Mouse (Mus musculus) CH12.LX (cell line): Measurements from ENCODE around the gene Cpxm1. TPM values are rescaled to one million over a fixed set of nuclear protein-coding genes. Genes with fewer than 3 reads are reported as not detected.

ENCODE experiments used
- DNase-seq: peaks from one replicate; pipeline ENCODE4 v3.0.0-alpha.2; 2013; ENCODE audit errors: extremely low read depth
- H3K27ac ChIP-seq: 2 replicates; pipeline ENCODE4 v1.5.1; 2012; ENCODE audit warnings: low read depth, mild to moderate bottlenecking, control low read depth, moderate library complexity; ENCODE audit not compliant: insufficient read depth
- H3K27me3 ChIP-seq: replicated peaks from 2 replicates; pipeline ENCODE3; 2012; ENCODE audit warnings: inconsistent platforms
- H3K36me3 ChIP-seq, 2 experiments: replicated peaks in 1 of 2; 2 replicates each; pipeline versions ENCODE3 to v1.6.1; 2012; ENCODE audit warnings: inconsistent platforms in 1 of 2, low read length in 1 of 2, mild to moderate bottlenecking in 1 of 2, mixed read lengths in 1 of 2, moderate library complexity in 1 of 2; ENCODE audit not compliant: control insufficient read depth in 1 of 2, insufficient read depth in 1 of 2
- H3K4me1 ChIP-seq, 2 experiments: 2 replicates each; pipeline ENCODE4 v1.6.1; 2012; ENCODE audit warnings: inconsistent platforms in 1 of 2, moderate library complexity in 1 of 2; ENCODE audit not compliant: insufficient read depth in 2 of 2, control insufficient read depth in 1 of 2
- H3K4me2 ChIP-seq: 2 replicates; pipeline ENCODE4 v1.6.1; 2012; ENCODE audit warnings: low read depth, mild to moderate bottlenecking, control low read depth; ENCODE audit not compliant: poor library complexity, insufficient read depth, severe bottlenecking
- H3K4me3 ChIP-seq, 3 experiments: fragments of 150-350 bp in 1 of 3; sonication (generic) in 1 of 3; replicated peaks in 1 of 3; 2 replicates each; pipeline versions ENCODE3 to v1.5.1; 2011 to 2012; ENCODE audit warnings: low read depth in 2 of 3, low read length in 2 of 3, mild to moderate bottlenecking in 2 of 3, moderate library complexity in 2 of 3, control low read depth in 1 of 3, improper control_type of control experiment in 1 of 3, inconsistent platforms in 1 of 3, mixed read lengths in 1 of 3; ENCODE audit not compliant: poor library complexity in 1 of 3
- H3K79me2 ChIP-seq: replicated peaks from 2 replicates; pipeline ENCODE4 v1.6.1; 2012; ENCODE audit warnings: mild to moderate bottlenecking, moderate library complexity; ENCODE audit not compliant: control insufficient read depth, poor library complexity, insufficient read depth, severe bottlenecking; ENCODE audit errors: extremely low read depth
- H3K9ac ChIP-seq: 2 replicates; pipeline ENCODE4 v1.6.1; 2012; ENCODE audit warnings: low read depth, mild to moderate bottlenecking, control low read depth, moderate library complexity; ENCODE audit not compliant: insufficient read depth
- H3K9me3 ChIP-seq: replicated peaks from 2 replicates; pipeline ENCODE3; 2012; ENCODE audit warnings: low read length, inconsistent platforms, mixed read lengths
- CHD1 ChIP-seq: IDR thresholded peaks from 2 replicates; pipeline ENCODE4 v1.6.1; 2012; ENCODE audit warnings: low read depth, low read length, improper control_type of control experiment, inconsistent platforms
- CHD2 ChIP-seq: IDR thresholded peaks from 2 replicates; pipeline ENCODE4 v1.6.1; 2011; ENCODE audit warnings: low read length, improper control_type of control experiment
- CTCF ChIP-seq, 2 experiments: IDR thresholded peaks in 1 of 2; conservative IDR thresholded peaks in 1 of 2; 2 replicates each; pipeline ENCODE4 v1.5.1; 2011 to 2012; ENCODE audit warnings: low read depth in 2 of 2, low read length in 2 of 2, improper control_type of control experiment in 1 of 2, inconsistent platforms in 1 of 2, mild to moderate bottlenecking in 1 of 2, moderate library complexity in 1 of 2
- E2F4 ChIP-seq: IDR thresholded peaks from 2 replicates; pipeline ENCODE4 v1.6.1; 2011; ENCODE audit warnings: low read depth, low read length, improper control_type of control experiment; ENCODE audit not compliant: insufficient replicate concordance
- ETS1 ChIP-seq: conservative IDR thresholded peaks from 2 replicates; pipeline ENCODE4 v1.6.1; 2012; ENCODE audit warnings: low read depth, mild to moderate bottlenecking, inconsistent platforms, low read length, improper control_type of control experiment, moderate library complexity
- GABPA ChIP-seq: IDR thresholded peaks from 2 replicates; pipeline ENCODE4 v1.6.1; 2012; ENCODE audit warnings: low read depth, low read length, improper control_type of control experiment, inconsistent platforms; ENCODE audit not compliant: insufficient replicate concordance
- HCFC1 ChIP-seq: IDR thresholded peaks from 2 replicates; pipeline ENCODE4 v1.6.1; 2012; ENCODE audit warnings: low read depth, mild to moderate bottlenecking, inconsistent platforms, low read length, improper control_type of control experiment
- IRF4 ChIP-seq: IDR thresholded peaks from 2 replicates; pipeline ENCODE4 v1.6.1; 2014; ENCODE audit warnings: low read depth, mild to moderate bottlenecking, inconsistent platforms, low read length, improper control_type of control experiment
- JUN ChIP-seq: IDR thresholded peaks from 2 replicates; pipeline ENCODE4 v1.6.1; 2011; ENCODE audit warnings: low read depth, mild to moderate bottlenecking, low read length, improper control_type of control experiment, moderate library complexity; ENCODE audit not compliant: insufficient read depth
- MAFK ChIP-seq: IDR thresholded peaks from 2 replicates; pipeline ENCODE4 v1.6.1; 2011; ENCODE audit warnings: low read length, improper control_type of control experiment; ENCODE audit not compliant: insufficient replicate concordance
- MAX ChIP-seq: IDR thresholded peaks from 2 replicates; pipeline ENCODE4 v1.6.1; 2011; ENCODE audit warnings: low read length, improper control_type of control experiment
- MYC ChIP-seq: IDR thresholded peaks from 2 replicates; pipeline ENCODE4 v1.6.1; 2011; ENCODE audit warnings: low read depth, mild to moderate bottlenecking, improper control_type of control experiment, low read length
- NELFE ChIP-seq: IDR thresholded peaks from 2 replicates; pipeline ENCODE4 v1.6.1; 2011; ENCODE audit warnings: low read depth, low read length, improper control_type of control experiment
- PAX5 ChIP-seq: IDR thresholded peaks from 2 replicates; pipeline ENCODE4 v1.6.1; 2012; ENCODE audit warnings: low read length, inconsistent platforms, mixed read lengths
- POLR2A ChIP-seq: IDR thresholded peaks from 2 replicates; pipeline ENCODE4 v1.6.1; 2011; ENCODE audit warnings: low read depth, mild to moderate bottlenecking, improper control_type of control experiment, low read length
- RAD21 ChIP-seq: IDR thresholded peaks from 2 replicates; pipeline ENCODE4 v1.6.1; 2011; ENCODE audit warnings: low read depth, mild to moderate bottlenecking, low read length, improper control_type of control experiment, moderate library complexity
- RCOR1 ChIP-seq: conservative IDR thresholded peaks from 2 replicates; pipeline ENCODE4 v1.6.1; 2012; ENCODE audit warnings: low read depth, mild to moderate bottlenecking, inconsistent platforms, low read length, improper control_type of control experiment
- SIN3A ChIP-seq: IDR thresholded peaks from 2 replicates; pipeline ENCODE4 v1.6.1; 2012; ENCODE audit warnings: low read length, improper control_type of control experiment, inconsistent platforms
- TBP ChIP-seq: conservative IDR thresholded peaks from 2 replicates; pipeline ENCODE4 v1.6.1; 2011; ENCODE audit warnings: low read depth, low read length, improper control_type of control experiment
- UBTF ChIP-seq: IDR thresholded peaks from 2 replicates; pipeline ENCODE4 v1.6.1; 2012; ENCODE audit warnings: low read depth, mild to moderate bottlenecking, inconsistent platforms, low read length, improper control_type of control experiment, moderate library complexity
- ZC3H11A ChIP-seq: IDR thresholded peaks from 2 replicates; pipeline ENCODE4 v1.6.1; 2012; ENCODE audit warnings: low read depth, mild to moderate bottlenecking, inconsistent platforms, low read length, improper control_type of control experiment
- ZKSCAN1 ChIP-seq: IDR thresholded peaks from 2 replicates; pipeline ENCODE4 v1.6.1; 2012; ENCODE audit warnings: low read depth, inconsistent platforms, low read length, improper control_type of control experiment, borderline replicate concordance
- dilution Hi-C: fragments of 300-500 bp; cut with MboI; formaldehyde crosslinking; loops from 2 replicates; pipeline ENCODE4 v1.14.3; 2020; ENCODE audit warnings: low sequenced_read_pairs; ENCODE audit not compliant: extremely low pct_unique_long_range_greater_than_20kb, extremely low pct_ligation_motif_present
- in situ Hi-C: fragments of 300-500 bp; cut with MboI; formaldehyde crosslinking; loops from 3 replicates; pipeline ENCODE4 v1.14.3; 2019; ENCODE audit warnings: low sequenced_read_pairs, low pct_ligation_motif_present, low pct_unique_long_range_greater_than_20kb, mixed read lengths
- polyA plus RNA-seq: library from polyadenylated mRNA; unstranded; fragments of >175 nt; gene quantifications from 2 replicates; pipeline ENCODE4 v1.2.1, GENCODE M21; 2012; ENCODE audit warnings: low read depth; ENCODE audit not compliant: insufficient read length
- total RNA-seq, 2 experiments: library from RNA; depleted of rRNA; stranded (reverse); fragments of 300-350 nt in 1 of 2; fragments of >200 nt in 1 of 2; gene quantifications; 2 replicates each; pipeline ENCODE4 v1.2.3; 2012 to 2014

The Cpxm1 gene
- total and polyA plus RNA-seq, 3 experiments, result 0.13 to 0.31 (median 0.20) TPM

GRCm38 (mm10) chr2:130350376-130350775 lies 47.0 kb downstream of the Cpxm1 start:
- no peaks in the 10 kb centered on the region for H3K9me3 ChIP-seq
- in situ Hi-C loops (no loop called here), dilution Hi-C loops (no loop called here)
- H3K27me3 ChIP-seq, result peaks cover 13% of the 10 kb centered on the region
- no peak overlapping the region for H3K4me2 ChIP-seq
- no peak for DNase-seq
- H3K27ac ChIP-seq, result no peak overlapping the region
- H3K9ac ChIP-seq, result no peak overlapping the region
- no peaks in the 10 kb centered on the region for H3K36me3 ChIP-seq
- peaks cover 5 to 6% of the 10 kb centered on the region in 2 experiments; a peak in 3 of 4 replicates for H3K4me1 ChIP-seq
- no peak for TF ChIP-seq JUN
- no peak for TF ChIP-seq TBP
- no peak for TF ChIP-seq UBTF
- TF ChIP-seq RAD21, result no peak
- TF ChIP-seq ETS1, result no peak
- TF ChIP-seq ZC3H11A, result no peak
- TF ChIP-seq POLR2A, result no peak
- no peak for TF ChIP-seq MYC
- no peak for TF ChIP-seq E2F4
- no peak overlapping the region for H3K4me3 ChIP-seq
- H3K79me2 ChIP-seq, result no peaks in the 10 kb centered on the region

GRCm38 (mm10) chr2:130341220-130341580 lies 56.2 kb downstream of the Cpxm1 start:
- DNase-seq, result no peak
- H3K36me3 ChIP-seq, result no peaks in the 10 kb centered on the region
- peaks cover 4% of the 10 kb centered on the region for H3K27me3 ChIP-seq
- H3K4me3 ChIP-seq, result no peak overlapping the region
- H3K4me2 ChIP-seq, result no peak overlapping the region
- no peak overlapping the region for H3K9ac ChIP-seq
- no peaks in the 10 kb centered on the region for H3K9me3 ChIP-seq
- no peaks in the 10 kb centered on the region for H3K79me2 ChIP-seq
- TF ChIP-seq E2F4 (no peak), RCOR1 (no peak), SIN3A (no peak), JUN (no peak), ZKSCAN1 (no peak), RAD21 (no peak), MAFK (no peak), PAX5 (no peak), MAX (no peak), CHD1 (no peak), MYC (no peak), CTCF (conservative IDR thresholded peaks at IDR 0.05 in 1 of 2, IDR thresholded peaks at IDR 0.05 in 1 of 2; ENCODE audit: low read depth in 2 of 2, low read length in 2 of 2) (no peak), TBP (no peak), NELFE (no peak), ETS1 (no peak), IRF4 (no peak), GABPA (no peak), CHD2 (no peak), HCFC1 (no peak)
- no peak overlapping the region for H3K27ac ChIP-seq
- in situ Hi-C loops (no loop called here), dilution Hi-C loops (no loop called here)
- no peaks in the 10 kb centered on the region for H3K4me1 ChIP-seq

Other genes starting within 250 kb of the Cpxm1 start
- gene Snrpb, start 218.2 kb downstream of the Cpxm1 start, total RNA-seq (2012; rRNA removed), result 422 and 534 TPM in 2 replicates
- 515 and 524 TPM in 2 replicates for gene Snrpb, start 218.2 kb downstream of the Cpxm1 start, total RNA-seq (2014; rRNA removed)
- gene Snrpb, start 218.2 kb downstream of the Cpxm1 start, polyA plus RNA-seq, result 318 and 413 TPM in 2 replicates
- gene Tmc2, start 202.4 kb downstream of the Cpxm1 start, total RNA-seq (2012; rRNA removed), result not detected in 2 replicates
- gene Tmc2, start 202.4 kb downstream of the Cpxm1 start, total RNA-seq (2014; rRNA removed), result not detected in 2 replicates
- not detected in 2 replicates for gene Tmc2, start 202.4 kb downstream of the Cpxm1 start, polyA plus RNA-seq
- 523 and 663 TPM in 2 replicates for gene Nop56, start 123.1 kb downstream of the Cpxm1 start, total RNA-seq (2012; rRNA removed)
- gene Nop56, start 123.1 kb downstream of the Cpxm1 start, total RNA-seq (2014; rRNA removed), result 725 and 772 TPM in 2 replicates
- gene Nop56, start 123.1 kb downstream of the Cpxm1 start, polyA plus RNA-seq, result 1,109 and 1,141 TPM in 2 replicates
- gene Idh3b, start 113.0 kb downstream of the Cpxm1 start, total RNA-seq (2012; rRNA removed), result 134 TPM in 2 replicates
- 160 and 179 TPM in 2 replicates for gene Idh3b, start 113.0 kb downstream of the Cpxm1 start, total RNA-seq (2014; rRNA removed)
- gene Idh3b, start 113.0 kb downstream of the Cpxm1 start, polyA plus RNA-seq, result 220 and 315 TPM in 2 replicates
- 0.13 TPM in 1 of 2 replicates, not detected in the other for gene Ebf4, start 102.4 kb downstream of the Cpxm1 start, total RNA-seq (2012; rRNA removed)
- gene Ebf4, start 102.4 kb downstream of the Cpxm1 start, total RNA-seq (2014; rRNA removed), result not detected in 2 replicates
- 0.10 TPM in 1 of 2 replicates, not detected in the other for gene Ebf4, start 102.4 kb downstream of the Cpxm1 start, polyA plus RNA-seq
- not detected in 2 replicates for gene Gm28372, start 7.7 kb upstream of the Cpxm1 start, total RNA-seq (2012; rRNA removed)
- gene Gm28372, start 7.7 kb upstream of the Cpxm1 start, total RNA-seq (2014; rRNA removed), result not detected in 2 replicates
- gene Gm28372, start 7.7 kb upstream of the Cpxm1 start, polyA plus RNA-seq, result 0.23 TPM in 1 of 2 replicates, not detected in the other
- not detected in 2 replicates for gene 1700020A23Rik, start 7.7 kb upstream of the Cpxm1 start, total RNA-seq (2012; rRNA removed)
- gene 1700020A23Rik, start 7.7 kb upstream of the Cpxm1 start, total RNA-seq (2014; rRNA removed), result not detected in 2 replicates
- not detected in 2 replicates for gene 1700020A23Rik, start 7.7 kb upstream of the Cpxm1 start, polyA plus RNA-seq
- not detected in 2 replicates for gene Tmem239, start 8.9 kb upstream of the Cpxm1 start, total RNA-seq (2012; rRNA removed)
- not detected in 2 replicates for gene Tmem239, start 8.9 kb upstream of the Cpxm1 start, total RNA-seq (2014; rRNA removed)
- not detected in 2 replicates for gene Tmem239, start 8.9 kb upstream of the Cpxm1 start, polyA plus RNA-seq
- gene Vps16, start 26.8 kb upstream of the Cpxm1 start, total RNA-seq (2012; rRNA removed), result 105 and 119 TPM in 2 replicates
- gene Vps16, start 26.8 kb upstream of the Cpxm1 start, total RNA-seq (2014; rRNA removed), result 76.7 and 98.4 TPM in 2 replicates
- gene Vps16, start 26.8 kb upstream of the Cpxm1 start, polyA plus RNA-seq, result 113 and 141 TPM in 2 replicates
- gene Pced1a, start 27.1 kb upstream of the Cpxm1 start, total RNA-seq (2012; rRNA removed), result 13.3 and 15.3 TPM in 2 replicates
- 9.6 and 11.6 TPM in 2 replicates for gene Pced1a, start 27.1 kb upstream of the Cpxm1 start, total RNA-seq (2014; rRNA removed)
- gene Pced1a, start 27.1 kb upstream of the Cpxm1 start, polyA plus RNA-seq, result 15.6 and 17.1 TPM in 2 replicates
- gene Ptpra, start 52.7 kb upstream of the Cpxm1 start, total RNA-seq (2012; rRNA removed), result 36.0 and 38.5 TPM in 2 replicates
- gene Ptpra, start 52.7 kb upstream of the Cpxm1 start, total RNA-seq (2014; rRNA removed), result 38.5 and 40.4 TPM in 2 replicates
- gene Ptpra, start 52.7 kb upstream of the Cpxm1 start, polyA plus RNA-seq, result 67.5 and 73.3 TPM in 2 replicates
- gene Mrps26, start 166.2 kb upstream of the Cpxm1 start, total RNA-seq (2012; rRNA removed), result 68.7 and 83.2 TPM in 2 replicates
- 71.4 and 74.7 TPM in 2 replicates for gene Mrps26, start 166.2 kb upstream of the Cpxm1 start, total RNA-seq (2014; rRNA removed)
- 101 and 137 TPM in 2 replicates for gene Mrps26, start 166.2 kb upstream of the Cpxm1 start, polyA plus RNA-seq
- not detected in 2 replicates for gene Oxt, start 178.6 kb upstream of the Cpxm1 start, total RNA-seq (2012; rRNA removed)
- gene Oxt, start 178.6 kb upstream of the Cpxm1 start, total RNA-seq (2014; rRNA removed), result not detected in 2 replicates
- not detected in 2 replicates for gene Oxt, start 178.6 kb upstream of the Cpxm1 start, polyA plus RNA-seq
- not detected in 2 replicates for gene Avp, start 185.0 kb upstream of the Cpxm1 start, total RNA-seq (2012; rRNA removed)
- not detected in 2 replicates for gene Avp, start 185.0 kb upstream of the Cpxm1 start, total RNA-seq (2014; rRNA removed)
- not detected in 2 replicates for gene Avp, start 185.0 kb upstream of the Cpxm1 start, polyA plus RNA-seq
- 6.0 and 9.7 TPM in 2 replicates for gene Fastkd5, start 232.5 kb upstream of the Cpxm1 start, total RNA-seq (2012; rRNA removed)
- gene Fastkd5, start 232.5 kb upstream of the Cpxm1 start, total RNA-seq (2014; rRNA removed), result 13.4 and 14.8 TPM in 2 replicates
- gene Fastkd5, start 232.5 kb upstream of the Cpxm1 start, polyA plus RNA-seq, result 7.3 and 9.1 TPM in 2 replicates
- gene Ubox5, start 232.5 kb upstream of the Cpxm1 start, total RNA-seq (2012; rRNA removed), result 6.0 and 7.0 TPM in 2 replicates
- gene Ubox5, start 232.5 kb upstream of the Cpxm1 start, total RNA-seq (2014; rRNA removed), result 4.6 and 5.5 TPM in 2 replicates
- 10.2 and 10.6 TPM in 2 replicates for gene Ubox5, start 232.5 kb upstream of the Cpxm1 start, polyA plus RNA-seq
- gene Lzts3, start 245.2 kb upstream of the Cpxm1 start, total RNA-seq (2012; rRNA removed), result 3.7 and 3.9 TPM in 2 replicates
- gene Lzts3, start 245.2 kb upstream of the Cpxm1 start, total RNA-seq (2014; rRNA removed), result 1.2 and 1.5 TPM in 2 replicates
- gene Lzts3, start 245.2 kb upstream of the Cpxm1 start, polyA plus RNA-seq, result 3.6 and 4.2 TPM in 2 replicates